Mouse (Mus musculus): ENCODE results near the gene Gldc.
"Not testable (repeated sequence)": the region's sequence is repeated elsewhere in the genome, so short reads cannot be mapped to it uniquely, and the experiment has no call there.

Gene Gldc

DNA sequence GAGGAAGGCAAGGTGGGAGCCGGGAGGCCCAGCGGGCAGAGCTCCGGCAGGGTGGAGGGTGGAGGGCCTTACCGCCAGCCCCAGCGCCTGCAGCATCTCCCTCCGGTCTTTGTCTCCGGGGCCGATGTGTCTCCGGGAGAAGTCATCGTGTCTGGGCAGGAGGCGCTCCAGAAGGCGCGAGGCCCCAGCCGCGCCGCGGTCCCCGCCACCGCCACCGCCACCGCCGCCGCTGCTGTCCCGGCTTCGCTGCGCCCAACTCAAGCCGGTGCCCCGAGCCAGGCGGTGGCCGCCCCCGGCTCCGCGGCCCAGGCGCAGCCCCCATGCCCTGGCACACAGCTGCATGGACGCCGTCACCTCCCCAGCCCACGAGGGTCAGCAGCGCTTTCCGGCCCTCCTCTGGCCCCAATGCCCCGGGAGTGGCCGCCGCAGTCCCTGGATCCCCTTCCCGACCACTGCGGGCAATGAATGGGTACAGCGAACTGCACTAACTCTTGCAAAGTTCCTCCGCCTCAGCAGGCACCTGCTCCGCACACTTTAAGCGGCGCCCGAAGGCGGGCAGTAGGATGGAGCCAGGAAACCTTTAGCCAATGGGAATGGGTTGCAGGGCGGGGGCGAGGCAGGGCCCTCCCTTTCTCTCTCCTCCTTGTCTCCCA is at the start of gene Gldc:
Gene Gldc, minus strand, starts transcription at position 511 of the 653 bp plus-strand sequence.
- DNase-seq = peak; percentile 39

DNA sequence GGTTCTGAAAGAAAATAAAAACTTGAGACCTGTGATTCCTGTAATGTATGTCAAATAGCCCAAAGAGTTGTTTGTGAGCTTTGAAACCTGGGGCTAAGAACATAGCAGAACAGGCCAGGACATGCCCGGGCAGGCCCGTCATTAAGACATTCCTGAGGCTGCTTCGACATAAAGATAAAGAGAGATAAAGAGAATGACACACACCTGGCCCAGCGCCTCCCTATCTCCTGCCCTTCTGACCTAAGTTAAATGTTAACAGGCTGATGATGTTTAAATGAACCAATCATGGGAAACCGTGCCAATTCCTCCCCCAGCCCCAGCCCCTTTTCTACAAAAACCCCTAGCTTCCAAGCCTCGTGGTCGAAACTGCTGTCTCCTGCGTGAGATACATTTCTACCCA is 47.4 kb upstream of the Gldc start:
- DNase-seq = not testable (repeated sequence)

DNA sequence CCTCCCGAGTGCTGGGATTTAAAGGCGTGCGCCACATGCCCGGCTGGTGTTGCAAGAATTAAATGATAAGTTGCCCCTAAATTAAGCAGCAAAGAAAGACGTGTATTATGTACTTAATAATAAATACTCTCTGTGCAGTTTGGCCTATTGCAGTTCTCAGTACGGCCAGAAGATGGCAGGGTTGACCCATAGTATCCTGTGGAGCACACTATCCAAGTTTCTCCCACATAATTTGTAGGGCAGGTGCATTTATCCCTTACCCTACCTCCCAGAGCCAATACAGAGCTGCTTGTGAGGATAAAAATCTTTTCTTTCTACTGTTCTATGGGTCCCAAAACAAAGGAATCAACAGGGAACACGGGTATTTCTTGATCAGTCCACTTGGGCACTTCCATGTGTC is 42.1 kb upstream of the Gldc start:
- peak; percentile 4 for DNase-seq

GRCm38 (mm10) chr19:30216186-30216585 is 41.0 kb upstream of the Gldc start:
- no peak for DNase-seq

- DNase-seq = not testable (repeated sequence)
These were observed 40.5 kb upstream of the Gldc start for GRCm38 (mm10) chr19:30215736-30216135.

DNA sequence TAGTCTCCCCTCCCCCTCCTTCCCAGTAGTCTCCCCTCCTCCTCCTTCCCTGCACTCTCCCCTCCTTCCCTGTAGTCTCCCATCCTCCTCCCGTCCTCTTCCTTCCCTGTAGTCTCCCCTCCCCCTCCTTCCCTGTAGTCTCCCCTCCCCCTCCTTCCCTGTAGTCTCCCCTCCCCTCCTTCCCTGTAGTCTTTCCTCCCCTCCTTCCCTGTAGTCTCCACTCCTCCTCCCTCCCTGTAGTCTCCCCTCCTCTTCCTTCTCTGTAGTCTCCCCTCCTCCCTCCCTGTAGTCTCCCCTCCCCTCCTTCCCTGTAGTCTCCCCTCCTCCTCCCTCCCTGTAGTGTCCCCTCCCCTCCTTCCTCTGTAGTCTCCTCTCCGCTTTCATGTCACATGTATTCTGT is 38.8 kb upstream of the Gldc start:
- no peak for DNase-seq

- DNase-seq = not testable (repeated sequence)
These were observed 33.8 kb upstream of the Gldc start for GRCm38 (mm10) chr19:30209006-30209405.

GRCm38 (mm10) chr19:30206981-30207380 is 31.8 kb upstream of the Gldc start:
- DNase-seq = no peak

DNA sequence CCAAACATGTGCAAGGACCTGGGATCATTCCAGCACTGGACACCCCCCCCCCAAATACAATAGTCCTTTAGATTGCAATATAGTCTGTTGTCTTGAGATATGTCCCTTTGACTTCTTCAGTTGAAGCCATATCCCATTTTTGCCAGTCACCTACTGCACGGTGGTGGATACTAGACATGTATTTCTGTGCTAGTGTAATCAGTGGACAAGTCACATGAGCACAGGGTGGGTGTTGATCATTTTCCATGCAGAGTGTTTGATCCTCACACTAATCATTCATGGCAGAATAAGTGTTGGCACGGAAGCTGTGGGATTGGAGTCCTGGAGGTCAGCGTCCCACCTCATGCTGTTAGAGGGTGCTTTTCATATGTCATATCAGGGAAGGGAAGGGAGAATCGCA is 30.6 kb upstream of the Gldc start:
- DNase-seq = no peak

- peak; percentile 9 for DNase-seq
These were observed 30.1 kb upstream of the Gldc start for GRCm38 (mm10) chr19:30205159-30205816.

- DNase-seq = no peak
These were observed 26.9 kb upstream of the Gldc start for GRCm38 (mm10) chr19:30202177-30202576.

DNA sequence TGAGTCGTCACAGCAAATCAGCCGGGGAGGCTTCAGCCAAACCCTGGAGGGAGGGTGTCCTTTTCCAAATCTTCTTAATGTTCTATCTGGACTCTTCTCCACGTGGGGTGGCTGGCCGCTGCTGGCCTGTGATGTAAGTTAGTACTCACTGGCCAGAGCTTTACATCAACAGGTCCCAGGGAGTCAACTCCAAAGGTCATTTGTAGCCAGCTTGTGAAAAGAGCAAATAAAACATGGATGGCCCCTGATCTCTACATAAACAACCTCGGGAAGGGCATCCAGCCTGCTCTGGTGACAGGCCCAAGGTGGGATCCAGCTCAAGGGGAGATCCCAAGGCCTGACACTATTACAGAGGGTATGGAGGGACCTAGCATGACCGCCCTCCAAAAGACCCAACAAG is 19.8 kb upstream of the Gldc start:
- DNase-seq = no peak

GRCm38 (mm10) chr19:30187232-30187631 is 12.0 kb upstream of the Gldc start:
- DNase-seq = no peak

DNA sequence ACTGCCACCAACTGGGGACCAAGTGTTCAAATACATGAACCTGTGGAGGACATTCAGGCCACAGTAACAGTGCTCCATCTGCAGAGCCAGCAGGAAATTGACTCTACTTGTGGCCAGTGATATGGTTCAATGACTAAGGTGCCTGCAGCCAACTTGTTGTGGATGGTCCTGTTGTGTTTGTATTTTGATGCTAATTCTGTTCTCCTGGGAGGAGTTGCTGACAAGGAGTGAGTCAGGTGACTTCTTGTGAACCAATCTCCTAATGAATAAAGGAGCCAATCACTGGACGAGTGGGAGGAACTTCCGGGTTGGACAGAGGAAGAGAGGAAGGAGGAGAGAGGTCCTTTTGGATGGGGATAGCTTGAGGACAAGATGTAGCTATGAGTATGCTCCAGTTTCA is 10.3 kb upstream of the Gldc start:
- DNase-seq = no peak

DNA sequence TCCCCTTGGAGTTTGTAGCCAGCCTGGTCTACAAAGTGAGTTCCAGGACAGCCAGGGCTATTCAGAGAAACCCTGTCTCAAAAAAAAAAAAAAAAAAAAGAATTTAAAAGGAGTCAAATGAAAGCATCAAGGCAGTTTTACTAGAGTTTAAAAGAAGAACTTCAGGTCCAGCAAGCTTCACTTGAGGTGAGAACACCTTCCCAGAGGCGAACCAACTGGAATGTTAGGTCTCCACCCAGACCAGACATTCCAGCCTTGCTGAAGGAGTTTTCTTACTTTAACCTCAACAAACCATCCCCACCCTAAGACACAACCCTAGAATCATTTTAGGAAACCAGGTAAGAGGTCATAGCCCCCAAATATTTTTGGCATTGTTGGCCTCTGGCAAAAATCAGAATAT is 4.8 kb upstream of the Gldc start:
- DNase-seq = no peak

DNA sequence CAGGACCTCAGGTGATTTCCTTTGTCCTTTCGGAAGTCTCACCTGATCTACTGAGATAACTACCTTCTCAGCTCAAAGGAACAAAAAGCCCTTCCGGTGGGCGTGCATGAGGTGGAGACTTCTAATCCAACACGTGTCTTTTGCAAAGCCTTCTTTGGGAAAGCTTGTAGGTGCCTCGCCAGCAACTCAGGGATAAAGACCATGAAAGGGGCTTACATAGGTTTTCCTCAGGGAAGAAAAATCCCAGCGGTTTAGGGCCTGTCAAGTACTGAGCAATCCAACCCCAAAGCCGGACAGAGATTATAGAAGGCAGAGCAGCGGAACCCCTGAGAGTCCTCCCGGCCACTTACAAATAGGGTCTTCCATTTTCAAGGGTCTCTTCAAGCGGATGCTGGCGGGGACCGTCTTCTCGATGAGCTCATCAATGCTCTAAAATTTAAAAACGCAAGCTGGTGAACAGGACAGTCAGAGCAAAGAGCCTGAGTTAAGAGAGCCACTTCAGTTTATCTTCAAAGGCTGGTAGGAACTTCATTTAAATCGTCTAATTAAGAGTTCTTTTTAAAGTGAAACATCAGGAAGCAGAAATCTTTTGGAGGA is 1.1 kb downstream of the Gldc start:
- DNase-seq = no peak

- no peak for DNase-seq
These were observed 3.7 kb downstream of the Gldc start for GRCm38 (mm10) chr19:30171346-30172055.

- no peak for DNase-seq
These were observed 4.9 kb downstream of the Gldc start for GRCm38 (mm10) chr19:30170319-30170718.

GRCm38 (mm10) chr19:30166801-30167505 is 8.3 kb downstream of the Gldc start:
- no peak for DNase-seq

GRCm38 (mm10) chr19:30164228-30164627 is 11.0 kb downstream of the Gldc start:
- no peak for DNase-seq

DNA sequence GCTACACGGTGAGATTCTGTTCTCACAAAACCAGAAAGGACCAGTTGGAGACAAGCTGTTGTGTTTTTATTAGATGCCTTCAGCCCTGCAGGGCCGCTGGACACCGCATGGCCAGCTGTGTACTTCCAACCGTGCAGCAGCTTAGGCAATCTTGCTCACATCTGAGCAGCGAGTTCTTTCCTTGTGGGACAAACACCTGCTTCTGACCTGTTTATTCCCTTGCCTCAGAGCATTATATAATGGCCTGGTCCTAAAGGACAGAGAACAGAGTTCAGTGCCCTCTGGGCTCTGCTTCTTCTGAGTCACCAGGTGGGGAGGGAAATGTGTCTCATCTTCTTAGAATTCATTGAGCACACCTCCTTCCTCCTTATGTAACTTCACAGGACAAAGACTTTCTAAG is 12.4 kb downstream of the Gldc start:
- DNase-seq = no peak

DNA sequence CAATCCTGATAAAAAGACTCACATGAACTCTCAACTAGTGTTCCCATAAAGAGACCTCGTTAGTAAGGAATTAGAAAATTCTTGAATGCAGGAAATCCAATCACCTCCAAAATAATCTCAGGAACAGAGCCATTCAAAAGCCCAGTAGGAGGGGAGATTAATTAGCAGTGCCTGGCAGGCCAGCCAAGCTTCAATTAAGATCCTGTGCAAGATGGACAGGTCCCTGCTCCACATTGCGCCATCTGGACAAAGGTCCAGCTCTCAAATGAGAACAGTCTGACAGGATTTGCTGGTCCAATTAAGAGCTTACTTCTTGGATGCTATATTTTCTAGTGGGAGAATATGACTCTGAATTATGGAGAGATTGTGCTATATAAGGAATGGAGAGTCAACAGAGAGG is 15.2 kb downstream of the Gldc start:
- peak; percentile 58 for DNase-seq

DNA sequence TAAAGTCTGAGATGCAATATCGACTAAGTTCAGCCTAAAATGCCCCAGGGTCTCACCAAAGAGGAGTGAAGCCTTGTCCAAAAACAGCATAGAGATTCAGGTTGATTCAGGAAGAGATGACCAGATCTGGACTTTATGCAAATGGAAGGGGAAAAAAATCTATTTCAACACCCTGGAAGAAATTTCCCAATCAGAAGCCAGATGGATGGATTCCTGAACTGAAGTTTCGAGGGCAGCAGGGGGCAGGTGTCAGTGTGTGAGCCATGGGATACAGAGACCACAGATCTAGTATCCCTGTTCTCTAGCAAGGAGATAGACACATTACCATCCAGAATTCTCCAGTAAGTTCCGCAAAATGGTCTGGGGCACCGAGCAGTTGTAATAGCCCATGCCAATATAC is 17.0 kb downstream of the Gldc start:
- no peak for DNase-seq
